Mouse (Mus musculus): Measurements from ENCODE around the gene Pnldc1.
A peak's percentile ranks its signal among the peaks of the same experiment; 100 is the strongest.
"Not testable (repeated sequence)": the region's sequence is repeated elsewhere in the genome, so short reads cannot be mapped to it uniquely, and the experiment has no call there.

Pnldc1 gene

DNA sequence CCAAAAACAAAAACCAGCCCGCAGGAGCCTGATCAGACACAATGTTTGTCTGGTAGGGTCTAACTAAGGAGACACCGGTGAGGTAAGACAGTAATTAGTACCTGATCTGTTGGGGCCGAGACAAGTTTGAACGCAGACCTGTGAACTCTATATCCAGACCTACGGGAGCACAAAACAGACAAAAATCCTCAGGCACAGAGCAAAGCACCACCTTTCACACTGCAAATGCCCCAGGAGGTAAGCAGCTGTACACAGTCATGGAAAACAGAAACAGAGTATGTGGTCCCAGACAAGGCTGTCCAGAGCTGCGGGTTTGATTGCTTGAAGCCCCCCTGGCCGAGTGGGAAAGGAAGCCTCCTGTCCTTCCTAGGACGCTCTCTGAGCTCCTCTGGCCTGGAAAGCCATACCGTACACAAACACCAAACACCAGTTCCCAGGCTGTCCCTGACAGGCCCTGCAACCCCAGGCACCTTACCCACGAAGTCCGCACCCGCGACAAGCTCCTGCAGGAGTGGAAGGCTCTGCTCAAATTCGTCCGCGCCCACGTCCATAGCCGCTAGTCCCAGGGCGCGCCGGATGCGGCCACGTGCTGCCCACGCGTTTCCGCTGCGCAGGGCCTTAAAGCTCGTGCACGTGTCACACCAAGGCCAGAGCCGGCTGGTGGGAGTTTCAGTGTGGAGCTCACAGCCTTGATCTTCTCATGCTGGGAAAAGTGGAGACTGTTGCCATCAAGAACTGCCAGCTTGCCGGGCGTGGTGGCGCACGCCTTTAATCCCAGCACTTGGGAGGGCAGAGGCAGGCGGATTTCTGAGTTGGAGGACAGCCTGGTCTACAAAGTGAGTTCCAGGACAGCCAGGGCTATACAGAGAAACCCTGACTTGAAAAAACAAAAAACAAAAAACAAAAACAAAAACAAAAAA, at the start of gene Pnldc1:
Gene Pnldc1 (minus strand): TSS at position 870 of the 920 bp plus-strand sequence.
- no peak for DNase-seq

DNA sequence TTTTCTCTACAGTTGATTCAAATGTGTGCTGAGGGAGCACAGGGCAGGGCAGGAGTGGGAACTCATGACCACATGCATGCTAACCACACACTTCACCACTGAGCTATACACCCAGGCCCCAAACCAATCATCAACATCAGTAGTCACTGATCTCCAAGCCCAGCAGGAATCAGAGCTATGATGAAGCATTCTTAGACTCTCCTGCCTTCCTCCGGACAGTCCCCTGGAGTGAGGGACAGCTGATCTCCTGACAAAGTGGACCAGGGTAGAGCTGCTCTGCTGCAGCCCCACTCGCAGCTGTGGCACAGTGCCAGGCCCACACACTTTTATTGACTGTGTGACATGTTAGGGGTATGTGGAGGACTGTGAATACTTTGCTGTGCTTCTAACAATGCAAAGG, 49.3 kb upstream of the Pnldc1 start:
- not testable (repeated sequence) for DNase-seq

DNA sequence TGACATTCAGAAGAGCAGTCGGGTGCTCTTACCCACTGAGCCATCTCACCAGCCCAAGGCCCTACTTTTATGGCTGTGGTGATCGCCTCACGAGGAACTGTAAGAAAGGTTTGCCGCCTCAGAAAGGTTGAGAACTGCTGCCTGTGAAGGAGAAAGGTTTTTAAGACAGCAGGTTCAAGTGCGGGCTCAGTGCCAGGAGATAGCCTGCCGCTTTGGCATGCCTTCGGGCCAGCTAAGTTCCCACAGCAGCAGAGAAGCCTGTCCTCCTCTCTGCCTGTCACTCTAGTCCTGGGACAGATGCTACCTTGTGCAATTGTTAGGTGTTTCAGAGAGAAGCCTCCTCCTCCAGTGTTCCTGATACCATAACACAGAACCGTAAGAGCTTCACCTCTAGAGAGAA, 46.6 kb upstream of the Pnldc1 start:
- DNase-seq, result peak; percentile 41 to 49

DNA sequence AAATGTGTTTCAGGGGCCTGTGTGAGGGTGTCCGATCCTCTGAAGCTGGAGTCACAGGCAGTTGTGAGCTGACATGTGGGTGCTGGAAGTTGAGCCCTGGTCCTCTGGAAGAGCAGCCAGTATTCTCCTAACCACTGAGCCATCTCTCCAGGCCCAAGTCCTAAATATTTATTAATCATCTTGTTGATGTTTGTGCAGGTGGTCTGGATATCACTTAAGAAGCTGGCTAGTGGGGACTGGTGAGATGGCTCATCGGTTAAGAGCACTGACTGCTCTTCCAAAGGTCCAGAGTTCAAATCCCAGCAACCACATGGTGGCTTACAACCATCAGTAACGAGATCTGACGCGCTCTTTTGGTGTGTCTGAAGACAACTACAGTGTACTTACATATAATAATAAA, 39.6 kb upstream of the Pnldc1 start:
- DNase-seq, result no peak

DNA sequence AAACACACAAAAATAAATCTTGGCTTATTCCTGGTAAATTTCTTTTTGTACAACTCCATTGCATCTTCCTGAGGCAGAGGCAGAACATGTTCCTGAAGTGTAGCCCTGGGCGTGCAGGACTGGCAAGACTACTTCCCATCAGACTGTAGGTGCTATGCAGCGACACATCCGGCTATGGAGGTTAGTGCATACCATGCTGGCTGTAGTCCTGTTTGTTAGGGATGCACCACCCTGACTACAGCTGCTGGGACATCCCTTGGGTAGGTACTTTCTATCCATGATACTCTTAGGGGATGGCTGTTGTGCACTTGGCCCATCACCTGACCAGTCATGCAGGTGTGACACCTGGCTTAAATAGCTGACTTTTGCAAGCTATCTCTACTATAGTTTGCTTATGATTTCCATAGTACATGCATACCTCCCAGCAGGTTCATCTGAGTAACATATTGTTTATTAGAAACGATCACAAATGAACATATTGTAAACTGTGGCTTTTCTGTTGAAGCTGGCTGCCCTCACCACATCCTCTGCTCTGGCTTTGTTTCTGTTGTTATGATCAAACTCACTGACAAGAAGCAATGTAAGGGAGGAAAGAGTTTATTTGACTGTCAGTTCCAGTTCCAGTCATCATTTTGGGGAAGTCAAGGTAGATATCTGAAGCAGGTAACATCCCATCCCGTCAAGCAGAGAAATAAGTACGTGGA, 32.6 kb upstream of the Pnldc1 start:
- no peak for DNase-seq

DNA sequence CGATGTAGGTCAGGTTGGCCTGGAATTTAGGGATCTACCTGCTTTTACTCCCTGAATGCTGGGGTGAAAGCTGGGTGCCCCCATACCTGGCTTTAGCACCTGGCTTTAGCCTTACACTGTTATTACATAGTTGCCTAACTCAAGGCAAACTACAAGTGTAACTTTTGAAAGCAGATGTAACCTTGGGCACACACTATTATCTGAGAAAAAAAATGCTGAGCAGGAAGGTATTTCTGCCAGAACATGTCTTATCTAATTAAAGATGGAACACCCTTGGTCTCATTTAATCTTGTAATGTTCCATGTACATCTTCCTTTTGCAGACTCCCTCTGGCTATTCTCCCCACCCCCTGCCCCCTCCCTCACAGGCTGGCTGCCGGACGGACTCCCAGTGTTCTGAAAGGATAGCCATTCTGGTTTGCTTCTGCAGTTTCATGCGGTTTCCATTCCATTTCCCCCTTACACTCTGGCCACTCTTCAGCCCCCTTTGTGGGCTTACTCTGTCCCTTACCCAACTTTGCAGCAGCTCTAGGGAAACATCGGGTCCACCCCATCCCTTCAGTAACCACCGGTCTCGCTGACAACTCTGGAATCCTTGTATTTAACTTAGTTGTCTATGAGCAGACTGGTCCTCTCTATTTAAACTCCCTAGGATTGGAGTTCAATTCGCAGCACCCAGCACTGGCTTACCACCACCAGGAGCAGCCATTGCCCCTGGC, 31.7 kb upstream of the Pnldc1 start:
- no peak for DNase-seq

DNA sequence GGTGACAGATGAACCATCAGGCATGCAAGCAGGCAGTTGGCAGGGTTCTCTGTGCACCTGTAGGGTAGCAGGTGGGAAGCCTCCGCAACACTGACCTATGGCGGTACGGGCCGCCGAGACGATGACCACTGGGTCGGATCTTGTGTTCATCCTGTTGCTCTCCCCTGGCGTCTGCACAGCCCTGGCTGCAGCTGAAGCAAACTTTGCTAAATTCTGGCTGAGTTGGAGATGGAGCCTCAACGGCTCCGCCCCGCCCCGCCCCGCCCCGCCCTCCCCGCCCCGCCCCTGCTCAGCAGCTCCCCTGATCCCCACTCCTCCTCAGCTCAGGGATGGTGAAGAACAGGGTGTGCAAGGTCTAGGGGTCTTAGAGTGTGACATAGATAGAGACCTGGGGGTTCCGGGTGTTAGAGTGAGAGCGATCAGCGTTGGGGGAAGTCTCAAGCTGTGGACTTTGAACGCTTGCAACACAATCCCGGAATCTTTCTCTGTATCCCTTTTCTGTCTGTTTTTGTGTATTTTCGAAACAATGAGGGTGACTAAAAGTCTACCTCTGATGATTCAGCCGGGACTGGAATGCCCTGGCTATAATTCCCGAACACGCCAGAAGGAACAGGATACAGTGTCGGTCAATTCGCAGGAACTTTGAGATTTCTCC, 30.2 kb upstream of the Pnldc1 start, which contains the start of gene Acat3:
Gene Acat3 (minus strand): TSS at position 450 of the 655 bp plus-strand sequence.
- DNase-seq, result peak; percentile 71 to 73

DNA sequence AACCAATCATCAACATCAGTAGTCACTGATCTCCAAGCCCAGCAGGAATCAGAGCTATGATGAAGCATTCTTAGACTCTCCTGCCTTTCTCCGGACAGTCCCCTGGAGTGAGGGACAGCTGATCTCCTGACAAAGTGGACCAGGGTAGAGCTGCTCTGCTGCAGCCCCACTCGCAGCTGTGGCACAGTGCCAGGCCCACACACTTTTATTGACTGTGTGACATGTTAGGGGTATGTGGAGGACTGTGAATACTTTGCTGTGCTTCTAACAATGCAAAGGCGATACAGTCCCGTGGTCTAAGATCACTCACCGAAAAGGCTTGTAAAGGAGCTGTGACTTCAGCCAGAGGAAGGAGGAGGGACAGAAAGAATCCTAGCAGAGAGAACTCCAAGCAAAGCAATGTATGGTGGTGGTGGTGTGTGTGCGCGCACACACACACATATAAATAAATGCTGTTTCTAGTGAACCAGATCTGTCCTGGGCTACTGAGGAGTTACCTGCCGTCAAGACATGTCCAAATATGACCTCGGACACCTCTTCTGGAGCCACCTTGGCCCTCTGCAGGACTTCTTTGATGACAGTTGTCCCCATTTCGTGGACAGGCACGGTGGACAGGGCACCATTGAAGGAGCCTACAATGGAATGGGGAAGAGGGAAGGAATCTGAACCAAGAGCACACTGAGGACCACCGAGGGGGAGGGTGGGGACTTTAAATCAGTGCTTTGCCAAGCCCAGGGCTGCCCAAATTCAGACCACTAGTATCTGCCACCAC, 29.5 kb upstream of the Pnldc1 start:
- DNase-seq, result not testable (repeated sequence)

DNA sequence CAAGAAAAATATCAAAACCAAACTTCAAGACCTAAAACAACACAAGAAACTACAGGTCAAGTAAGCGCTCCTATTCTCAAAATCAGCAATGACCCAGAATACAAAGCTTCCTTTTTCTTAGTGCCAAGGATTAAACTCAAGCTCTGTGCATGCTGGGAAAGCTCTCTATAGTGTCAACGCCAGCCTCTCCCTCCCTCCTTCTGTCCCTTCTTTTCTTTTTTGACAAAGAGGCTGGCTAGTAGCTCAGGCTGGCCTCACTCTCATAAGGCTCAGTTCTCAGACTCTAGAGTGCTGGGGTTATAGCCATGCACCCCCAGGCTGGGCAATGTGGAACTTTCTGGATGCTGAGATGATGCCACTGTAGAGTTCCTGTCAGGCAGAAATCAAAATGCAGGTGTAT, 28.0 kb upstream of the Pnldc1 start:
- DNase-seq, result no peak

DNA sequence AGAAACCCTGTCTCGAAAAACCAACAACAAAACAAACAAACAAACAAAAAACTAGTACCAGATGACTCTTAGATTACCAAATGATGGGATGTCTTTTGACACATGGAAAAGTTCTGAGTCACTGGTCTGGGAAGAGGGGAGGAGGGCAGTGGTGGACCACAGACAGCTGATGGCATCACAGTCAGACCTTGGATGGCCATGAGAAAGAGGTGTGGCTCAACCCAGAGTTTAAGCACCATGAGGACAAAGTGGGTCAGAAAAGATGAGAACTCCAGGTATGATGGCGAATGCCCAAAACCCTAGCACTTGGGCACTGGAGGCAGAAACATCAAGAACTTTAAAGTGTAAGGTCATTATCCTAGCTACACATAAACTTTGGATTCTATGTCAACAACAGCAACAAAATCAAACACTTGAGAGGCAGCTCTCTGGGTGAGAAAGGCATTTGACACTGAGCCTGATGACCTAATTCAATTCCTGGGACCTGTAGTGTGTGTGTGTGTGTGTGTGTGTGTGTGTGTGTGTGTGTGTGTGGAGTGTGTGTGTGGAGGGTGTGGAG, 27.5 kb upstream of the Pnldc1 start:
- DNase-seq, result no peak

DNA sequence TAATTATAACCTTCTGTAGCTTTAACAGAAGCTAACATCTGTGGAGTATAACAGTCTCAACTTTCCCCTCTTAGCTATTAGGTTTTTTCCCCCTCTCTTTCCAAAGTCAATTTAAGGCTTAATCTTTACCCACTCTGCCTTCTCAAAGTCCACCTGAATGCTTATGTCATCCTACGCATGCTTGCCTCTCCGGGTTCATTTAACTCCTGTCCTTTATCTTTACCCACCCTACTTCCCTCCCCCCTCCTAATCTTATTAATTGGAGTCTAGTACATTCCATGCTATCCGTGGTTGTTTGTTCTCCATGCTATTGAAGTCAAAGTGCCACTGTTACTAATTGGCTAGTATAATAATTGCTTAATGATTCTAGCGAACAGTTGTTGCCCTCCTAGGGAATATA, 25.7 kb upstream of the Pnldc1 start:
- DNase-seq, result no peak

DNA sequence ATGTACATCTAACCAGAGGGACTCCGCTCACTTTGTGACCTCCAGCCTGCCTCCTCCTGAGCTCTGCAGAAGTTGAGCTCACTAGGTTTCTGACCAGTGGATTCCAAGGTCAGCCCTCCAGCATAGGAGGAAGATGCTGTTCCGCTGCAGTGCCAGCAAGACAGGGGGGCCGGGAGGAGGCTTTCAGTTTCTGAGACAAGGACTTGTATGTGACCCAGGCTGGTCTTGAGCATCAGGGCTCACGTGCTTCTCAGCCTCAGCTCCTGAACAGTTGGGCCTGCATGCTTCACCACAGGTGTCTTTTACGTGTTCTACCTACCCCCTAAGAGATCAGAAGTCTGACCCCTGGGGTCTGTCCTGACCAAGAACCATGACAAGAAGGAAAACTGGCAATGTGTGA, 21.5 kb upstream of the Pnldc1 start:
- DNase-seq, result not testable (repeated sequence)

DNA sequence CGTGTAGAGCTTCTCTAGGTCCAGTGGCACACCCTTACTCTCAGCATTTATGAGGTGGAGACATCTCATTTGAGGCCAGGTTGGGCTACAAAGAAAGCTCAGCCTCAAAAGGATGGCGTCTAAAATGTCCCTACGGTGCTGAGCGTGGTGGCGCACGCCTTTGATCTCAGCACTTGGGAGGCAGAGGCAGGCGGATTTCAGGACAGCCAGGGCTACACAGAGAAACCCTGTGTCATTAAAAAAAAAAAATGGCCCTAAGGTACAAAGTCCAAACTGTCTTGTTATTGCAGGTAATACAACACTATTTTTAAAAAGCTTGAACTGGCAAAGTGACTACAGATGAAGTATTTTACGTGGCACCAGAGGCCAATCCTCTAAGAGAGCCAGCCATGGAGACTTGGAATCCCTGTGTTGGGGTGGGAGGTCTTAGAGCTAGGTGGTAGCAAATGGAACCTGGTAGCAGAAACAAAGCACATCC, 15.7 kb upstream of the Pnldc1 start:
- no peak for DNase-seq

DNA sequence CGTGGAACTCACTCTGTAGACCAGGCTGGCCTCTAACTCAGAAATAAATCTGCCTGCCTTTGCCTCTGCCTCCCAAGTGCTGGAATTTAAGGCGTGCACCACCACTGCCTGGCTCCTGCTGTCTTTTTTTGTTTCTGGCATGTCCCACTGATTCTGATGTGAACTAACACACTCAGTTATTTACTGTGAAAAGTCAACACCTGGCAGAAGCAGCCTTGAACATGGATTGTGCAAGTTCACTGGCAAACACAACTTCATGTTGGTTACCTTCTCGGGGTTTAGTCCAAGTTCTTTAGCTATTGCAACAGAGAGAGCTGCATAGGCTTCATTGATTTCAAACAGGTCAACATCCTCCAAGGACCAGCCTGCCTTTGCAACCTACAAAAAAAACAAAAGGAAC, 15.0 kb upstream of the Pnldc1 start:
- DNase-seq, result no peak

DNA sequence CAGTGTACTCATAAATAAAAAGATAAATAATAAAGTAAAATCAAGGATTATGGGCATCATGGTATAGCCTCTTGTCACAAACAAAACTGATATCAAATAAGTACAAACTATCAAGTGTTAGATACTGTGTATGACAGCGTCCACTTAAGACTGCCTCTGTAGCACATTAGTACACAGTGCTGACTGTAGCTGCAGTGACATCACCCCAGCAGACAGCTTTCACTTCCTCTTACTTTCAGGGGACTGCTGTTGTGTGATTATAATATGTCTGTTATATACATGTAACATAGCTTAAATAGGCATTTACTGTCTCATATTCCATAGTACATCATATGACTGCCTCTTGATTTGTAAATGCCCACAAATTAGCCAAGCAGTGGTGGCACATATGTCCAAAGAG, 11.0 kb upstream of the Pnldc1 start:
- no peak for DNase-seq

DNA sequence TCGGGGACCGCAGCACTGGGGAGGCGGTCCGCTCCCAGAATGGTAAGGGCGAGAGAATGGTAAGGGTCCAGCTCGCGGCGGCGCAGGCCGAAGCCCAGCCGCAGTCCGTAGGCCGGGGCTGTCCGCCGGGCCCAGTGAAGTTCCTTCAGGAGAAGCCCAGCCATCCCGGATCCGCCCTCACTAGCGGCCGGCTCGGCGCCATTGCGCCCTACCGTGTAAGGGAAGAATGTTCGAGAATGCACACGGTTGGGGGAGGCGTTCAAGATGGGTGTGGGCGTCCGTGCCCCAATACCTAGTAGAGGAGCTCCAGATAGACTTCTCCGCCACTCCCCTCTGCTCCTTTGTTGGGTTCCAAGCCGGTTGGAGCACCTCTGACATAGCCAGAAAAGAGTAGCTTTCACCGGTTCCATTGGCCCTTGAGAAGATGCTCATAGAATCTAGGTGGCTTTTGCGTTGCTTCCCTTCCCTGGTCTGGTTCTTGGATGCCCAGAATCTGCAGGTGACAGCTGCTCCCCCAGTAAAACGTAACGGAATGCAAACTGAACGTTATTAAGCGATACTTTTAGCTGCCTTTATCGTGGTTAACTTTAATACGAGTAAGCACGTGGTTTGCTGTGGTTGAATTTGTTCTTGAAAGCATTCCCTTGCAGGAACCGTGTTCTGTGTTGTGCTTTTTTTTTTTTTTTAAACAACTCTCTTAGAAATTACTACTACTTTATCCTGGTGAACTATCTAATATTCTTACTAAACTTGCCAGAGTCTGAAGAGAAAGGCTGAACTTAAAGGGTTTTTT, 6.8 kb upstream of the Pnldc1 start:
- DNase-seq, result no peak

DNA sequence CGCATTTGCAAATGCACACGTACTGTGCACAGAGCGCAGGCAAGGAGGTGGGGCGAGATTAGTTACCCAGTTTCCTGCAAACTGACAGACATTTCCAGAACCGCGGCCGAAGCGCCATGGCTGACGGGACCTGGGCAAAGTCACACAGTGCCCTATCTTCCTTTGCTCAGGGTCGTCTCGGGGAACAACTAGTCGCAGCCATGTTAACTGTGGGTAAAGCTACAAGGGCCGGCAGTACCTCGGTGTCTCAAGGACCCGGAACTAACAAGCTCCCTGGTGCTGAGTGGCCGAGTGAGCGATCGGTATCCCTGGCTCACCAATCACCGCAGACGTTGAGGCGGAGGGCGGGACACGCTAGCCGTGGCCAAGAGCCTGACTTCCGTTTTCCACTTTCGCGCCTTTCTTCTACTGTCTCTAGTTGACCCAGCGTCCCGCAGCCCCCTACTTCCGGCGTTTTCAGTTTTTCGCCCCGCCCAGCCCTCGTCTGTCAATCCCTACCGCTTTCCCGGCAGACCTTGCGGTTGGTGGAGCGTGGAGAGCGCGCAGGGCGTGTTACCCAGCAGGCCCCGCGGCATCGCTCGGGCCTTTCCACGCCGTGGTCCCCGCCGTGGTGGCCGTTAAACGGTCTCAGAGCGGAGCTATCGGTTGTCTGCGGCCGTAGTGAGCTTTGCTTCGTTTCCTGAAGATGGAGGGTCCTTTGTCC, 6.0 kb upstream of the Pnldc1 start, which contains the start of gene Mrpl18:
Gene Mrpl18 (minus strand): TSS at position 465 of the 703 bp plus-strand sequence.
- DNase-seq, result peak; percentile 98 to 99

DNA sequence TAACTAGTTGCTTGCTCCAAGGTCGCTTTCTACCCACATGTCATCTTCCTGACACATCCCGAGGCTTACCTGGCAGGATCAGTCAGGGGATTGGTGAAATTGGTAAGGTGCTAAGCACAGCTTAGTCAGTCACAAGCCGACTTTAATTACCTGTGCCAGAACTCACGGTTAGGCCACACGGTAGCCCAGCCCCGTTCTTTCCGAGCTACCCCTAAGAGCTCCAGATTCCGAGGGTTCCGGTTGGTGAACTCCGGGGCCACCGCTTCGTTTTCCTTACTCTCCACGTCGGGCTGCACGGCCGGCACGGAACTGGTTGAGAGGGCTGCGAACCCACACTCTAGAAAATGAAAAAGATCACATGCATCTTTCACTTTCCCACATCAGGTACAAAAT, 5.5 kb upstream of the Pnldc1 start, which contains the start of gene Tcp1:
Gene Tcp1 (plus strand): TSS at position 214 of the 393 bp plus-strand sequence.
- peak in 1 of 2 experiments; percentile 51 for DNase-seq

DNA sequence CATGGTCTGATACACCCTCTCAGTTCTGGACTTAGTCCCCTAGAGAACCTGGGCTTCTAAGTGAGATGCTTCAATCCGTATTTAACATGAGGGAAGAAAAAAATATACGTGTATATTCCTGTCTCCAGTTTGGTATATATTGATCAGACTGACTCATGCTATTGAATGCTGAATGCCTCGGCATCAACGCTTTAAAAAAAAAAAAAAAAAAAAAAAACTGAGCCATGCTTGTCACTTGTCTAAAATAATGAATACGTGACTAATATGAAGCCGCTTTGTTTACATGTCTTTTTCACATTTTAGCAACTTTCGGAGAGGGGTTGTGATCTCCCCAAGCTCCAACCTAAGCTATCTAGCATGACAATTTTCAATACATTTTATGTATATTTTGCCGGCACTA, 361 bp upstream of the Pnldc1 start:
- DNase-seq, result no peak

DNA sequence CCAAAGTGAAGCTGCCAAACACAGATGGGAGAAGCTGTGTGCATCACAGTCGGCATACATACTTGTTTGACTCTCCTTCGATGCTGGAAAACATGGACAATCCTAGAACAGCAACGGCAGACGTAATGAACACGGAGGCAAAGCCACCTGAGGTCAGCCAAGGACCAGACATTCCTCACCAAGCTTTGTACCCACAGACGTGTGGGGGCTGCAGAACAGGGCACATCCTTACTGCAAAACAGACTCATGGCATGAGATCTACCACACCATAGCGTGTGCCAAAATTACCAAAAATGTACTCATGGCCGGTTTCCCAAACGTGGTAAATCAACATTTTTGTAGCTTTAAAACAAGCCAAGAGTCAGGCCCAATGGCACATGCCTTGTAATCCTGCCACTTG, 3.6 kb downstream of the Pnldc1 start:
- no peak for DNase-seq
